Mouse (Mus musculus): Measurements from ENCODE around the gene Grm1.

GRCm38 (mm10) chr10:10761274-10761673, 320.9 kb downstream of the Grm1 start:
- TF ChIP-seq POLR2A (IDR thresholded peaks at IDR 0.05; ENCODE audit: borderline replicate concordance, extremely low read depth, low read depth, low read length) (no peak), CTCF (IDR thresholded peaks at IDR 0.05; ENCODE audit: insufficient read depth, low read length) (no peak)

All from lung, adult 2 months (tissue).